Mouse (Mus musculus) testis, adult 2 months (tissue): Measurements from ENCODE around the gene Magi1.

ENCODE experiments used
- CTCF ChIP-seq: fragments of 200-500 bp; IDR thresholded peaks from 2 replicates; pipeline ENCODE4 v1.5.1; 2012; ENCODE audit warnings: low read depth, mild to moderate bottlenecking, inconsistent platforms, low read length, moderate library complexity; ENCODE audit not compliant: control insufficient read depth, insufficient read depth, insufficient replicate concordance
- POLR2A ChIP-seq: fragments of 200-500 bp; IDR thresholded peaks from 2 replicates; pipeline ENCODE4 v1.6.1; 2012; ENCODE audit warnings: low read depth, mild to moderate bottlenecking, inconsistent platforms, low read length, moderate library complexity; ENCODE audit not compliant: control insufficient read depth

- TF ChIP-seq CTCF, result no peak
- no peak for TF ChIP-seq POLR2A
These were observed 80.0 kb downstream of the Magi1 start for GRCm38 (mm10) chr6:94203642-94204145.
